Mouse (Mus musculus): ENCODE results near the gene Tspan5. TPM values are rescaled to one million over a fixed set of nuclear protein-coding genes. Genes with fewer than 3 reads are reported as not detected.

The Tspan5 gene
- polyA plus RNA-seq, 1 experiment from 2014 or later = 97.0 TPM

DNA sequence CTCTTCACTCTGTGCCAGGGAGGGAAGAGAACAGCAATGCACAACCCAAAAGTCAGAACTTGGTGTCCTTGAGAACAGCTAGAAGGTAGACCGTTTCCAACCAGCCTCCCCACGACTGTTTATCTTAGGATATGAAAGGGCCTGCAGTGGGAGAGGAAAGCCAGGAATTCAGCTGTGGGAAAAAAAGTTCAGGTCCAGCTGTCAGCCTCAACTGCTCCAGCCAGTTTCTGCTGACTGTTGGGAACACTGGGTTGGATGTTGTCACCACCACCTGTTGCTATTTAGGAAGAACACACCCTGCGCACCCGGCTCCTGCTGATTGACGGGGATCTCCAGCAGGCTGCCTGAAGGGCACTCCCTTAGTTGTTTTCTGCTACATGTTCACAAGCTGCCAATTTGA, 19.8 kb upstream of the Tspan5 start:
- Histone ChIP-seq H3K36me3 (no peaks in the 10 kb centered on the region), H3K9ac (no peak overlapping the region), H3K4me3 (no peak overlapping the region), H3K9me3 (no peaks in the 10 kb centered on the region), H3K4me1 (replicated peaks) (no peaks in the 10 kb centered on the region), H3K27ac (no peak overlapping the region), H3K4me2 (no peak overlapping the region), H3K27me3 (no peaks in the 10 kb centered on the region)
- WGBS = 85% methylated on average over 5 of the region's 5 CpGs
- ATAC-seq (ENCODE audit: low FRiP score) = no peak

GRCm38 (mm10) chr3:138727571-138727970, 14.4 kb upstream of the Tspan5 start:
- no peaks in the 10 kb centered on the region for H3K4me1 ChIP-seq (replicated peaks)
- H3K9me3 ChIP-seq = no peaks in the 10 kb centered on the region
- H3K4me2 ChIP-seq = no peak overlapping the region
- no peak overlapping the region for H3K4me3 ChIP-seq
- H3K36me3 ChIP-seq = no peaks in the 10 kb centered on the region
- H3K27ac ChIP-seq = no peak overlapping the region
- WGBS = 90% methylated on average over 8 of the region's 8 CpGs
- H3K9ac ChIP-seq = no peak overlapping the region
- H3K27me3 ChIP-seq = no peaks in the 10 kb centered on the region
- ATAC-seq (ENCODE audit: low FRiP score) = no peak

DNA sequence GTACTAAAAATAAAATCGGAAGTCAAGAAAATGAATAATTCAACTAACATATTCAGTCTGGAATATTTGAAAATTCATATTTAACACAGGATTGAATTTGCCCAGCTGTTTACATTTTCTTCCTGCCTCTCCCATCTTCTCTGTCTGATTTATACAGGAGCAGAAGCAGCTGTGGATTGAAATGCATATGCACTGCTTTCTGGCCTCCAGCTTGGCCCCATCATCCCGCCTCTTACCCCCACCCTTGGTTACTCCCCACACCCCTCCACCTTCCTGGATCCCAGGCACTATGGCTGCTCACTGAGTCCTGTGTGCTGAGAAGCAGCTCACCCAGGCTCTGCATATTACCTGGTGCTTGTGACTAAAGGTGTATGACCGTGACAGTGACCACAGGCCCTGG, 13.2 kb upstream of the Tspan5 start:
- no peaks in the 10 kb centered on the region for H3K9me3 ChIP-seq
- ATAC-seq (ENCODE audit: low FRiP score) = no peak
- no peaks in the 10 kb centered on the region for H3K27me3 ChIP-seq
- H3K4me2 ChIP-seq = no peak overlapping the region
- H3K4me1 ChIP-seq (replicated peaks) = no peaks in the 10 kb centered on the region
- H3K9ac ChIP-seq = no peak overlapping the region
- H3K4me3 ChIP-seq = no peak overlapping the region
- H3K27ac ChIP-seq = no peak overlapping the region
- WGBS = 89% methylated on average over 3 of the region's 3 CpGs
- no peaks in the 10 kb centered on the region for H3K36me3 ChIP-seq

GRCm38 (mm10) chr3:138730812-138731211, 11.2 kb upstream of the Tspan5 start:
- H3K4me1 ChIP-seq (replicated peaks) = no peaks in the 10 kb centered on the region
- no peak overlapping the region for H3K4me2 ChIP-seq
- no peaks in the 10 kb centered on the region for H3K36me3 ChIP-seq
- no peak overlapping the region for H3K9ac ChIP-seq
- ATAC-seq (ENCODE audit: low FRiP score) = no peak
- WGBS = 70% methylated on average over 3 of the region's 3 CpGs
- H3K27ac ChIP-seq = no peak overlapping the region
- H3K27me3 ChIP-seq = no peaks in the 10 kb centered on the region
- no peaks in the 10 kb centered on the region for H3K9me3 ChIP-seq
- H3K4me3 ChIP-seq = no peak overlapping the region

DNA sequence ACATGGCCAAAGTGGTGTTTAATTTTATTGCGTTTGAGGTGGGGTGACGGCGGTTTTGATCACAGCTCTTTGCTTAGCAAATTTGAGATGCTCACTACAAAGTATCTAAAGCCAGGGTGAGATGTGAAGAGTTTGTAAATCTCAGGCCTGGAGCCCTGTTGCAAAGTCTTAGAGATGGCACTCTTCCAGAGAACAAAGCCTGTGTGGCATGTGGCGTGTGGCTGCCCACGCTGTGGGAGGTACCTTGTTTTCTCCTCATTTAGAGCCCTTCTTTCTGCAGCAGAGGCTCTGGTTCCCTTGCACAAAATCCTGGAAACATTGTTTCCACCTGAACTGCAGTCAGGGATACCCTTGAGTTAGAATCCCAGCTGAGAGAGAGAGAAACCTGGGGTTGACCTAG, 6.2 kb upstream of the Tspan5 start:
- 91% methylated on average over 5 of the region's 5 CpGs for WGBS

GRCm38 (mm10) chr3:138739150-138739700, 2.8 kb upstream of the Tspan5 start:
- no peak for ATAC-seq (ENCODE audit: low FRiP score)
- 88% methylated on average over 4 of the region's 4 CpGs for WGBS
- H3K9me3 ChIP-seq = no peaks in the 10 kb centered on the region
- no peak overlapping the region for H3K4me3 ChIP-seq
- H3K36me3 ChIP-seq = no peaks in the 10 kb centered on the region
- no peak overlapping the region for H3K27ac ChIP-seq
- 0 out of 2 replicates have a peak, but pooled peaks cover 6% of the 10 kb centered on the region for H3K27me3 ChIP-seq
- peaks cover 15% of the 10 kb centered on the region for H3K4me1 ChIP-seq (replicated peaks)
- no peak overlapping the region for H3K9ac ChIP-seq
- H3K4me2 ChIP-seq = no peak overlapping the region

More for the DNA sequence above, 6.2 kb upstream of the Tspan5 start:
- H3K27ac ChIP-seq = no peak overlapping the region
- no peaks in the 10 kb centered on the region for H3K36me3 ChIP-seq
- no peak for ATAC-seq (ENCODE audit: low FRiP score)
- no peak overlapping the region for H3K4me2 ChIP-seq
- no peaks in the 10 kb centered on the region; the same call in 1 of the 2 replicates for H3K4me1 ChIP-seq (replicated peaks)
- H3K4me3 ChIP-seq = no peak overlapping the region
- no peaks in the 10 kb centered on the region for H3K9me3 ChIP-seq
- no peak overlapping the region for H3K9ac ChIP-seq
- H3K27me3 ChIP-seq = 0 out of 2 replicates have a peak, but pooled peaks cover 3% of the 10 kb centered on the region

- peaks cover 26% of the 10 kb centered on the region for H3K4me1 ChIP-seq (replicated peaks)
- H3K27ac ChIP-seq = no peak overlapping the region
- H3K4me3 ChIP-seq = no peak overlapping the region
- no peak overlapping the region for H3K4me2 ChIP-seq
- H3K27me3 ChIP-seq = 0 out of 2 replicates have a peak, but pooled peaks cover 6% of the 10 kb centered on the region
- 89% methylated on average over 3 of the region's 3 CpGs for WGBS
- H3K9me3 ChIP-seq = no peaks in the 10 kb centered on the region
- H3K9ac ChIP-seq = no peak overlapping the region
- no peak for ATAC-seq (ENCODE audit: low FRiP score)
- H3K36me3 ChIP-seq = no peaks in the 10 kb centered on the region
Observed at GRCm38 (mm10) chr3:138740291-138740690, 1.7 kb upstream of the Tspan5 start.

DNA sequence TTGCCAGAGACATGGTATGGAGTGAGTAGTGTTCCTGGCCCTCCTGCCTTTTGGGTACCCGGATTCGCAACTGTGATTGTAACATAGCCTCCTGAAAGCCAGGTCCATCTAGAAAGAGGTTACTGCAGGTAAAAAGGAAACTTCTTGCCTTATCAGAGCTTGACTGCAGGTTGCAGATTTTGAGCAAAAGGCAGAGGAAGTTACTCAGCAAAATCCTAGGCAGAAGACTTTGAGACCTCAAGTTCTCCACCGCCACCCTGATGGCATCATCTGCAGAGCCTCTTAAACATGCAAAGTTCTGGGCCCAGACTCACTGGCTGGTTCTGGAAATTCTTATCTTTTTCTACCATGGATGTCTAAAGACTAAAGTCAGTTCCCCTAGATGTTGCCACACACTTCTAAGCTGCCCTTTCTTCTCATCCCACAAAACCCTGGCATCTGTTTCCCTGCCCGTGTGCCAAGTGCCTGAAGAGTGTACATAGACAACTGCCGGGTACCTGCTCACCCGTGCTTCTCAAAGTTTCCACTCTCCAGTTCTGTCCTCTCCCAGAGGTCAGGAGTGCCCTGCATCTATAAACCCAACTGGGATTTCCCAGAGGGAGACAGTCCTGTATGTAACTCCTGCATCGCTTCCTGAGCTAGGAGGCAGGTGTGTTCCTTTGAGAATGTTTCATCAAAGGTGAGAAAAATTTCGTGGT, 1.0 kb upstream of the Tspan5 start:
- Histone ChIP-seq H3K4me2 (peak overlapping the region; percentile 69), H3K4me1 (replicated peaks) (peaks cover 33% of the 10 kb centered on the region), H3K9me3 (no peaks in the 10 kb centered on the region), H3K27ac (peak overlapping the region; percentile 97), H3K27me3 (0 out of 2 replicates have a peak, but pooled peaks cover 6% of the 10 kb centered on the region), H3K4me3 (peak overlapping the region; percentile 92), H3K36me3 (no peaks in the 10 kb centered on the region), H3K9ac (peak overlapping the region; percentile 96; the same call in 1 of the 2 replicates)
- ATAC-seq (ENCODE audit: low FRiP score) = no peak
- WGBS = 74% methylated on average over 8 of the region's 8 CpGs

DNA sequence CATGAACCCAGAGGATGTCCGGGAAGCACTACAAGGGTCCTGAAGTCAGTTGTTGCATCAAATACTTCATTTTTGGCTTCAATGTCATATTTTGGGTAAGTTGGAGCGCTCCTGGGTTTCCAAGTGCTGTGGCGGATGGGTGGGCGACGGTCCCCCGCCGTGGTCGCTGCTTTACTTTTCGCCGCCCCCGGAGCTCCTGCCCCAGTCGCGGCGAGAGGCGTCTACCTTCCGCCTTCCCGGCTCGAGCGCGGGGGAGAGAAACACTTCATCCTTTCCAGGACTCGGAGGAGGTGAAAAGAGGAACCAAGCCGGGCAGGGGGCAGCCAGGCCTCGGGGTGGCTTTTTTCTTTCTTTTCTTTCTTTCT, 553 bp downstream of the Tspan5 start:
- WGBS = under 1% methylated on average over 23 of the region's 23 CpGs
- H3K4me2 ChIP-seq = peak overlapping the region; percentile 69
- peak; percentile 43 for ATAC-seq (ENCODE audit: low FRiP score)
- H3K27ac ChIP-seq = peak overlapping the region; percentile 97
- peak overlapping the region; percentile 96 for H3K9ac ChIP-seq
- 0 out of 2 replicates have a peak, but pooled peaks cover 6% of the 10 kb centered on the region for H3K27me3 ChIP-seq
- no peaks in the 10 kb centered on the region for H3K36me3 ChIP-seq
- H3K9me3 ChIP-seq = no peaks in the 10 kb centered on the region
- peak overlapping the region; percentile 92 for H3K4me3 ChIP-seq
- peaks cover 43% of the 10 kb centered on the region for H3K4me1 ChIP-seq (replicated peaks)

DNA sequence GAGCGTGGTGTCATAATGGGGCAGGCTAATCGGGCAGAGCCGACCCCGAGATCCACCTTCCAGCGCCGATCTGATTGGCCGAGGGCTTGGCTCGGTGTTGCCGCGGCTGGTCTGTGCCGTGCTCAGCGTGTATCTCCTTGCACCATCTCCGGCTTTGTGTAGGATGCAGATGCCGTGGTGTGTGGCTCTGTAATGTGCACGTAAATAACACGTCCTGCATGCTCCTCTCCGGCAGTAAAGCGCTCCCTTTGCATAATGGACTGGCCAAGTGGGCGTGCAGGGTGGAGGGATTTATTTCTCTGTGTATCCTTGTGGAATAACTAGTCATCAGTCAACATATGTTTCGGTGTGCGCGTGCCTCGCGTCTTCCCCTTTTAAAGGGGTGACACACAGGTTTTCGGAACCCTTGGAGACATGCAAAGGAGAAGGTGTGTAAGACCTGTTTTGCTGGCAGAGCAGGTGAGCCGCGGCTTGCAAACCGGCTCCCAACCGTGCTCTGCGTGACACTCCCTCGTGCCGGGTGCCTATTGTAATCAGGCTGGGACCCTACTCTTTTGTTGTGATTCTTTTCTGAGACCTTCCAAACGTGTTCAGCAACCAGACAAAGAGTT, 1.2 kb downstream of the Tspan5 start:
- H3K4me2 ChIP-seq = peak overlapping the region; percentile 69
- H3K4me1 ChIP-seq (replicated peaks) = peaks cover 46% of the 10 kb centered on the region
- H3K4me3 ChIP-seq = peak overlapping the region; percentile 92
- peak; percentile 86 for ATAC-seq (ENCODE audit: low FRiP score)
- no peaks in the 10 kb centered on the region for H3K36me3 ChIP-seq
- H3K27me3 ChIP-seq = 0 out of 2 replicates have a peak, but pooled peaks cover 6% of the 10 kb centered on the region
- H3K27ac ChIP-seq = peak overlapping the region; percentile 97
- H3K9me3 ChIP-seq = no peaks in the 10 kb centered on the region
- H3K9ac ChIP-seq = peak overlapping the region; percentile 96
- WGBS = under 1% methylated on average over 33 of the region's 33 CpGs

DNA sequence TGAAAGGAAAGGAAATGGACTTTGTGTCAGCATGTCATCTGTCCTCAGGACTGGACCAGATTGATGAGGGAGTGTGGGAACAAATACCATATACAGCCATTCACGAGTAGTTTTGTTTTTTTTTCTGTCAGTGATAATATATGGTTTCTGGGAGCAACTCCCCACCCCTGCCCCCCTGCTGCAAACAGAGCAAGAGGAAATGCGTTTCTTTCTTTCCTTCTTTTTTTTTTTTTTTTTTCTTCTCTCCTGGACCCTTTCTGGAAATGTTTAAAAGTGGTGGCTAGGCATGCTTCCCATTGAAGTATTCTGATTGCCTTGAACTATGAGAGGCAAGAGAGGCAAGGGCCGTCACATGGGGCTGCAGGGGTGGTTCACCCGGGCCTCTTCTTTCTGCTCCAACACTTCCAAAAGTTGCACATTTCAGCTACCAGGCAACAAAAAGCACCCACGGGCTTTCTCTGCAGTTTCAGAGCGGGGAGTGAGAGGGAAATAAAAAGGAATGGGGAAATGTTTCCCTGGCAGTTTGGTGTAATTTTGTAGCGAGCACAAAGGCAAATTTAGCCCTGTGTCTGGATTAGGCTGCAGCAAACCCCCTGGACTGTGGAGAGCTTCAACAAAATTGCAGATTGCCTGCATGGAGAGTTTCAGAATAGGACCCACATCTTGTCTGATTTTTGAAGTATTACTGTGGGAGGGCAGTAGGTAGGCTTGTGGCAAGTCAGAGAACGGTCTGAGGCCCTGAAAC, 2.2 kb downstream of the Tspan5 start:
- no peak for ATAC-seq (ENCODE audit: low FRiP score)
- peaks cover 46% of the 10 kb centered on the region for H3K4me1 ChIP-seq (replicated peaks)
- 16% methylated on average over 8 of the region's 8 CpGs for WGBS
- peak overlapping the region; percentile 92 for H3K4me3 ChIP-seq
- H3K27me3 ChIP-seq = 0 out of 2 replicates have a peak, but pooled peaks cover 6% of the 10 kb centered on the region
- H3K27ac ChIP-seq = peak overlapping the region; percentile 97
- peak overlapping the region; percentile 96 for H3K9ac ChIP-seq
- peak overlapping the region; percentile 69 for H3K4me2 ChIP-seq
- no peaks in the 10 kb centered on the region for H3K36me3 ChIP-seq
- no peaks in the 10 kb centered on the region for H3K9me3 ChIP-seq

GRCm38 (mm10) chr3:138745091-138745490, 3.1 kb downstream of the Tspan5 start:
- Histone ChIP-seq H3K36me3 (no peaks in the 10 kb centered on the region), H3K27ac (0 out of 2 replicates have a peak overlapping the region, but pooled peaks have one; percentile 0), H3K4me3 (peak overlapping the region; percentile 92; the same call in 1 of the 2 replicates), H3K9ac (peak overlapping the region; percentile 96; the same call in 1 of the 2 replicates), H3K27me3 (0 out of 2 replicates have a peak, but pooled peaks cover 6% of the 10 kb centered on the region), H3K4me2 (peak overlapping the region; percentile 69), H3K4me1 (replicated peaks) (peaks cover 55% of the 10 kb centered on the region), H3K9me3 (no peaks in the 10 kb centered on the region)
- no peak for ATAC-seq (ENCODE audit: low FRiP score)
- 66% methylated on average over 11 of the region's 11 CpGs for whole genome bisulfite sequencing

Measured in hindbrain, embryonic 13.5 days (tissue).